Mouse (Mus musculus) ES-Bruce4 (cell line): ENCODE results near the gene Ankrd27.

Source experiments
- CTCF ChIP-seq: IDR thresholded peaks from one replicate; pipeline ENCODE4 v1.8.1; 2011; ENCODE audit warnings: low read depth, low read length
- EP300 ChIP-seq: IDR thresholded peaks from 2 replicates; pipeline ENCODE4 v1.6.1; 2011; ENCODE audit warnings: low read depth, low read length; ENCODE audit not compliant: insufficient read depth
- POLR2A ChIP-seq: IDR thresholded peaks from one replicate; pipeline ENCODE4 v1.8.1; 2011; ENCODE audit warnings: low read length; ENCODE audit not compliant: insufficient read depth

DNA sequence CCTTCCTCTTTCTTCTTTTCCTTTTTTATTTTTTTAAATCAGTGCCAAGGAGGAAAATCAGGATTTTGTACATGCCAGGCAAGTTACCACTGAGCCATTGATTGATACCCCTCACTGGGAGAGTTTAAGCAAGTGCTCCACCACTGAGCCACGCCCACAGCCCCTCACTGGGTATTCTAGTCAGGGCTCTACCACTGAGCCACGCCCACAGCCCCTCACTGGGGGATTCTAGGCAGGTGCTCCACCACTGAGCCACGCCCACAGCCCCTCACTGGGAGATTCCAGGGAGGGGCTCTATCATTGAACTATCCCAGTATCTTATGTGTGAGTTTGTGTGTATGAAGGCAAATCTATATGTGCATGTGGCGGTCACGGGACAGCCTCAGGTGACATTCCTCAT, 8.3 kb downstream of the Ankrd27 start:
- TF ChIP-seq EP300 (no peak), CTCF (no peak), POLR2A (no peak)
